Mouse (Mus musculus) thymus, postnatal 0 days (tissue): ENCODE data around the gene Sox1. TPM values are rescaled to one million over a fixed set of nuclear protein-coding genes. Genes with fewer than 3 reads are reported as not detected.
A peak's percentile ranks its signal among the peaks of the same experiment; 100 is the strongest.

Source experiments
- DNase-seq: peaks from one replicate; pipeline ENCODE4 v3.0.0-alpha.2; 2015; ENCODE audit warnings: low spot score
- polyA plus RNA-seq: library from polyadenylated mRNA; unstranded; fragments of >200 nt; fragmentation: Nextera tagmentation; extraction: Ambion mirVana; gene quantifications from 2 replicates; pipeline ENCODE4 v1.2.1, GENCODE M21; 2015

Gene Sox1
- polyA plus RNA-seq, result not detected in 2 replicates

GRCm38 (mm10) chr8:12395071-12396031 is at the start of gene Sox1:
Gene Sox1 (plus strand): TSS chr8:12395295.
- DNase-seq, result peak; percentile 23

GRCm38 (mm10) chr8:12345881-12346280 is 49.2 kb upstream of the Sox1 start:
- no peak for DNase-seq

GRCm38 (mm10) chr8:12346870-12347269 is 48.2 kb upstream of the Sox1 start:
- no peak for DNase-seq

GRCm38 (mm10) chr8:12348306-12348705 is 46.8 kb upstream of the Sox1 start:
- DNase-seq, result no peak

- DNase-seq, result no peak
Measured at GRCm38 (mm10) chr8:12349591-12349990, 45.5 kb upstream of the Sox1 start.

GRCm38 (mm10) chr8:12351121-12351520 is 44.0 kb upstream of the Sox1 start:
- no peak for DNase-seq

- no peak for DNase-seq
Measured at GRCm38 (mm10) chr8:12354406-12355025, 40.6 kb upstream of the Sox1 start.

GRCm38 (mm10) chr8:12368161-12368560 is 26.9 kb upstream of the Sox1 start:
- DNase-seq, result no peak

GRCm38 (mm10) chr8:12368856-12369255 is 26.2 kb upstream of the Sox1 start:
- no peak for DNase-seq

GRCm38 (mm10) chr8:12381111-12381510 is 14.0 kb upstream of the Sox1 start:
- DNase-seq, result no peak

GRCm38 (mm10) chr8:12382707-12383561 is 12.2 kb upstream of the Sox1 start:
- no peak for DNase-seq

GRCm38 (mm10) chr8:12383979-12384890 is 10.9 kb upstream of the Sox1 start:
- no peak for DNase-seq

GRCm38 (mm10) chr8:12384996-12385685 is 10.0 kb upstream of the Sox1 start:
- no peak for DNase-seq

- no peak for DNase-seq
Measured at GRCm38 (mm10) chr8:12385686-12386488, 9.2 kb upstream of the Sox1 start.

GRCm38 (mm10) chr8:12386530-12387222 is 8.4 kb upstream of the Sox1 start:
- no peak for DNase-seq

GRCm38 (mm10) chr8:12387223-12387860 is 7.8 kb upstream of the Sox1 start:
- no peak for DNase-seq

- DNase-seq, result no peak
Measured at GRCm38 (mm10) chr8:12387901-12388300, 7.2 kb upstream of the Sox1 start.
